Mouse (Mus musculus) c-Kit-positive CD71-positive TER-119-positive erythroid progenitor cells, embryonic 14.5 days (primary cell): ENCODE data around the gene Trak1.
"Not testable (repeated sequence)": the region's sequence is repeated elsewhere in the genome, so short reads cannot be mapped to it uniquely, and the experiment has no call there.

Source experiments
- DNase-seq: peaks from one replicate; pipeline ENCODE4 v3.0.0-alpha.2; 2013; ENCODE audit warnings: low spot score

Trak1 gene

DNA sequence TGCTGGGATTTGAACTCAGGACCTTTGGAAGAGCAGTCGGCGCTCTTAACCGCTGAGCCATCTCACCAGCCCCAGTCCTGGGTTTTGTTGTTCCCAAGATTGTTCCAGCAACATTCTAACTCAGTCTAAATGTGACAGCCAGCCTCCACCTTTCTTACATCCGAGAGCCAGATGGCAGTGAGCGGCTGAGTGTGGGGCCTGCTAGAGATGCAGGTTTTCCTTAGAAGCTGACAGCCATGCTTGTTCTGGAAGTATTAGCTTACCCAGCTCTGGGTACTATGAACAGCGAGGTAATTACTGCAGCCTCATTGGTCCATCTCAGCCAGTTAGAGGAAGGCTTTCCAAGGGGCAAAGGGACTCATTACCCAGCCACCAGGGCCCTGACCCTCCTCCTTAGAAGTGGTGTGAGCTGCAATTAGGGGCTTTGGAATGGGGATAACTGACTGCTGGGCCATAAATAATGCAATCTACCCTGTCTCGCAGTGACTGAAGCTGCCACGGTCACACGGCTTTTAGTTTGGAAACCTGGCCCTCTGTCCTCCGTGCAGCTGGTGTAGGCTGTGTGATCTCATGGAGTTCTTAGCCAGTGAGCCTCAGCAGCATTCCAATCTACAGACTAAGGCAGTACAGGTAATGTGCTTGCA is 22.1 kb downstream of the Trak1 start:
- DNase-seq: no peak

DNA sequence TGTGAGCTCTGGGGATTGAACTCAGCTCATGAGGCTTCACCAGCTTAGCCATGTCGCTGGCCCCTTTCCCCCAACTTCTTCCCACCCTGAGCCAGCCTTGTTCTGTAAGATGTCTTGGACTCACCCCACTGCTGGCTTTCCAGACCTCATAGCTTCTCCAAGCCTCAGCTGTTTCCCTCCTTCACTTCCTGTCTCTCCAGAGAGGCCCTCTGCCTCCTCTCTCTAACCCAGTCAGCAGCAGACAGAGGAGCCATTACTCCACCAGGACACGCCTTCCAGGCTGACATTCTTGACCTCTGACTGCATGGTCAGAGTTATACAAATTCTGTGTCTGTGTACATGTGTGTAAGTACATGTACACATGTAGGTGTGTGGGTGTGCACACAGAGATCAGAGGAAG is 23.1 kb downstream of the Trak1 start:
- DNase-seq: no peak

DNA sequence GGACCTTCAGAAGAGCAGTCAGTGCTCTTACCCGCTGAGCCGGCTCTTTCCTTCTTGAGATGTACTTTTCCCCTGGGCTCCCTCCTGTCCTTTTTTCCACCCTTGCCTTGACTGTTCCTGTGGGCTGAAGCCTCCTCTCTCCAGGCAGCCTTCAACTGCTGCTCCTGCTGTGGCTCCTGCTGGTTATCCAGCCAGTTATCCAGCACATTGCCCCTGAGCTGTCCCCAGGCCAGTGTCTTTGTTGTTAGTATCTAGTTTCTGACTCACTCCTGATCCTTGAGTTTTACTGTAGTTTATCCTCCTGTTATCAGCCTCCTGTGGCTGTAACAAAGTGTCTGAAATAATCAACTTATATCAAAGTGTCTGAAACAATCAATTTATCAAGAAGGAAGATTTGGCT is 23.8 kb downstream of the Trak1 start:
- DNase-seq: no peak

DNA sequence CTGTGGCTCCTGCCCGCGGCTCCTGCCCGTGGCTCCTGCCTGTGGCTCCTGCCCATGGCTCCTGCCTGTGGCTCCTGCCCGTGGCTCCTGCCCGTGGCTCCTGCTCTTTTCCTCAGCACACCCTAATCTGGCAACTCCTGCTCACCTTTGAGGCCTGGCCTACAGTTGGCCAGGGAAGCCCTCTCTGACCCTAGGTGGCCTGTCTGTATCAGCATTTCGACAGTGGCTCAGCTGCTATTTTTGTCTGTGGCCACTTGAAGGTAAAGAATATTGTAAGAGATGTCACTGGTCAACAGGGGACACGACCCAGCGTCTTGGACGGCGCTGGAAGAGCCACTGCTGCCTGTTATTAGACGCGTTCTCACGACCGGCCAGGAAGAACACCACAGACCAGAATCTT is 24.7 kb downstream of the Trak1 start:
- no peak for DNase-seq

DNA sequence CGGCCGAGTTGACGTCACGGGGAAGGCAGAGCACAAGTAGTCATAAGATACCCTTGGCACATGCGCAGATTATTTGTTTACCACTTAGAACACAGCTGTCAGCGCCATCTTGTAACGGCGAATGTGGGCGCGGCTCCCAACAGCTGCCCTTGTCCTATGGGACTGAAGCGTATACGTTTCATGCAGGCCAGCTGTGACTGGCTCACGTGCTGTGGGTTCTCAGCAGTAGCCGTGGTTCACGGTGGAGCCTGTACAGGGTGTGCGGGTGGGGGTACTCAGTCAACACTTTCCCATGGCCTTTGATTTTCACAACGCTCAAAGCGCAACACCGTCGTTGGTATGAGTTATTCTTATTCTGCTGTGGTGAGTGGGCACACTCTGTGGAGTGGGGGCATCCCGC is 31.0 kb downstream of the Trak1 start:
- not testable (repeated sequence) for DNase-seq

DNA sequence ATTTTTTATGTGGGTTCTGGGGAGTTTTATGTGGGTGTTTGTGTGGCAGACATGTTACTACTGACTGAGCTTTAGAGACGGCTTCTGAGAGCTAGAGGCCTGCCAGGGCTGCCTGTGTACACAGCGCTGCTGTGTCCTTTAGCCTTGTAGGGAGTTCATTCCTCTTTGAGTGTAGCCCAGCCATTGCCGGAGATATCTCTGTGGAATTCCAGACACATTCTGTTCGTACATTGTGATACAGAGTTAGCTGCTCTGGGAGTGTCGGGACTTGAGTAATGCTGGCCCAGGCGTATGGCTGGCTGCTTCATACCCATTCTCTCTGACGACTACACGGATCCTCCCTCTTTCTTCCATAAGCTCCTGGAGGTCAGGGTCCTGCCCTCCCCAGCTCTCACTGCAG is 31.9 kb downstream of the Trak1 start:
- no peak for DNase-seq

DNA sequence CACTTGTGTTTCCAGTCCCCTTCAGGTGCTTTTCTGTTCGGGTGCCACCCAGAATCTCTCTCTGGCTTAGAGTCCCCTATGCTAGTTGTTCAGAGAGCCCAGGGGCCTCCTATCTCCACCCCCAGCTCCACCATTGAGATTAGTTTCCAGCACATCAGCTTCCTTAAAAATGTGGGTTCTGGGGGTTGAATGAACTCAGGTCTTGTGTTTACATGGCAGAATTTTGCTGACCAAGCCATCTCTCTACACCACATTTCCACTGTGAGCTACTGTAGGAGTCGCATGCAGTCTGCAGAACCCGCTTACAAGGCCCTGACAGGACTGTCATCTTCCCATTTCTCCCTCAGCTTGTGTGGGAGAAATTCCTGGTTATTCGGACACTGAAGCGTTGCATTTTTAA is 32.8 kb downstream of the Trak1 start:
- no peak for DNase-seq

DNA sequence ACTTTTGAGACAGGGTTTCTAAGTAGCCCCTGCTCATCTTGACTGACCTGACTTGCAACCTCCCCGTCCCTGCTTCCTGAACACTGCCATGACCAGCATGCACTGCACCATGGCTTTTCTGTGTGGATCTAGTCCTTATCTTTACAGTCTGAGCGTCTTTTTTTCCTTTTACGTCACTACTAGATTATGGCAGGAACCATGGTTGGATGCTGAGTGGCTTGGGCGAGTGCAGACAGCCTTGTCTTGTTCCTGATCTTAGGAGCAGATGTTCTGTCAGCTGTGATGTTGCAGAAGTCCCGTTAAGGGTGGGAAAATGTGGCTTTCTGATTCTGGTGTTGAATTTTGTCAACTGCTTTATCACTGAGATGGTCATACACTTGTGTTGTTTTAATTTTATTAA is 34.1 kb downstream of the Trak1 start:
- peak; percentile 16 for DNase-seq

DNA sequence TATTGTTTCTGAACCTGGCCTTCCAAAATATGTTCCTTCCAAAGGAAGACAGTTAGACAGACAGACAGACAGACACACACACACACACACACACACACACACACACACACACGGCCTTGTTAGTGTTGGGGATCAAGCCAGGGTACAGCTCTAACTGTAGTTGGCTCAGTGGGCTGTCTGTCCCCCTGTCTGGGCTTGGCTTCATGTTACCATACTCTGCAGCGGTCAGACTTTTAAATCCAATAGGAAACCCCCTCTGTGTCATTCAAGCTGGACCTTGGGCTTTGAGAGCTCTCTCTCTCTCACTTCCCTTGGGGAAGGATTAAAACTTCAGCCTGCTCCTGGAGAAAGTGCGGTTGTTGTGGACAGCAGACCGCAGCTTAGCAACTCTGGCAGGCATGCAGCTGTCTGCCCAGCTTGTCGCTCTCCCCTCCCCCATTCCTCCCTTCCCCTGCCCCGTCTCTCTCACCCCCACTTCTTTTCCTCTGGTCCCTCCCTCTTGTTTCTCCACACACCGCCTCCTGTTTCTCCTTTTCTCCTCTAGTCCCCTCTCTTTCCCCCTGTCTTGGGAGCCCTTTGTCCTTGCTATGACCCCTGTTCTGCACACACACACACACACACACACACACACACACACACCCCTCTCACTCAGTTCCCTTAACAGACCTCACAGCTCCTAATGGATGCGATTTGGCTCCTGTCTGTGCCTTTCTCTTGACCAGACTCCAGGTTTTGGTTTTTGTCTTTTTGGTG is 34.8 kb downstream of the Trak1 start:
- DNase-seq: no peak

DNA sequence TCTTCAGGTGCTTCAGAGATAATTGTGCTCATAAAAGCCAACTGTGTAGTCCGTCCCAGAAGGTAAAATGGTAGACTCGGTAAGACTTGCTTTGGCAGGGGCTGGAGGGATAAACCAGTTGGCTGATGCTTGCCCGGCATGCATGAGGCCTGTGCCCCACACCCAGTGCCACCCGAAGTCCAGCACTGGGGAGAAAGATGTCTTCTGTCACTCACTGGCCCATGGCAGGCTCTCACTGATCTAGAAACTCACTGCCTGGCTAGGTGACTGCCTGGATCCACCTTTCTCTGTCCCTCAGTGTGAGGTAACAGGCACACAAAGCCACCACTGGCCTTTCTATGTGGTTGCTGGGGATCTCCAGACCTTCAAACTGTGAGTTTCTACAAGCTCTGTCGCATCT is 36.3 kb downstream of the Trak1 start:
- no peak for DNase-seq

DNA sequence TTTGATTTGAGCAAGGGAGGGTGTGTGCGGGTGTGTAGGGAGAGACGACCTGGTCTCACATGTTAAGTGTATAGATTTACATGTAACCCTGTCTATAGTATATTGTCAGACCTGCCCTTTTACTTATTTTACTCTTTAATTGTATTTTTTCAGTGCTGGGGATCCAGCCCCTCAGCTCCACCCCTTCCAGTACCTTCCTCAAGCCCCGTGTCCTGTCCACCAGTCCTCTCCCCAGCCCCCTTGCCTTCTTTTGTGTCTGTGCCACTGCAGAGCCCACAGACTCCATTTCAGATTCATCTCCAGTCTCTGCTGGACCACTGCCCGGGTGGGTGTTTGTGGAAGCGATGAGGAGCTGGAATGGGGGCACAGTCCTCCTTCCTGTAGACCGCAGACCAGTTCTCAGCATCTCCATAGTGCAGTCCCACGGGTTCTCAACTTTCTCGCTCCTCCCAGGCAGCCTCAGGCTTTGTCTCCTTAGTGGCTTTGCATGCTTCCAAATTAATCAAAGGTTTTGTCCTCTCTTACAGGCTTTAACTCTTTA is 37.1 kb downstream of the Trak1 start:
- DNase-seq: no peak

DNA sequence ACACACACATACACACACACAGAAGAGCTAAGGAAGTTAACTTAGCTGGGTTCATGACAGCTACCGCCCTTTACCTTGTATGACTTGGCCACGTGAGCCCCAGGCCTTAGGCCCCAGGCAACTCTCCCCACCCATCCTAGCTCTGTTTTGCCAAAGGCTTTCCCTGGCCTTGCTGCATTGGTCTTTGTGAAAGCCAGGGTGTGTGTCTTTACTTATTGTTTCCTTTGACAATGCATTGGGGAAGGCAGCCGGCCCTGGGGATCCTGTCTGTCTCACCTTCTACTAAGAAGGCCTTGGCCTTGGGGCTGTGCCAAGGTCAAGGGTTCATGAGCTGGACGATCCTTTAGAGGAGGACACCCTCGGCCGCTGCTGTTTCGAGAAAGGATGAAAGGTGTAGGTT is 38.3 kb downstream of the Trak1 start:
- DNase-seq: no peak

DNA sequence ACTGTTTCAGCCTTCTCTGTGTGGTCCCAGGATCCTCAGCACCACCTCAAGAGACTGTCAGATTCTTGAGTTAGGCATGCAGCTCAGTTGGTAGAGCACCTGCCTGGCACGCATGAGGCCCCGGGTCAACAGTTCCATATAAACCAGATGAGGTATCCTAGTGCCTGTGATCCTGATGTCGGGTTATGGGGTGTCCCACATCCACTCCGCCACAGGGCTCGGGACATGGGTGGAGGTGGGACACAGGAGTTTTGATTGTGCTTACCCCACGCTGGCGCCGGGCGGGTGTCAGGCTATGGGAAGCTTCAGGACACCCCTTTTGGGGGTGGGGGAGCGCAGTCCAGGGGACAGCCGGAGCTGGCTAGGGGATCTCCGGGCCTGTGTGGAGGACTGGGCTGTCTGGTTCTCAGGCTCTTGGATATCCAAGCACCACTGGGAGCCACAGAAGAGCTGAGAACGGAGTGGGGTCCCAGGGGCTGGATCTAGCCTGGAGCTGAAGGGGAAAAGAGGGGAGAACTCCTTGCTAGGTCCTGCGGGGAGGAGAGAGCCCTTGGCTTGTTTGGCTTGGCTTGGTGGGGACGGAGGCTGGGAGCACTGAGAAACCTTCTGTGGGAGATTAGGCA is 39.1 kb downstream of the Trak1 start:
- DNase-seq: no peak

DNA sequence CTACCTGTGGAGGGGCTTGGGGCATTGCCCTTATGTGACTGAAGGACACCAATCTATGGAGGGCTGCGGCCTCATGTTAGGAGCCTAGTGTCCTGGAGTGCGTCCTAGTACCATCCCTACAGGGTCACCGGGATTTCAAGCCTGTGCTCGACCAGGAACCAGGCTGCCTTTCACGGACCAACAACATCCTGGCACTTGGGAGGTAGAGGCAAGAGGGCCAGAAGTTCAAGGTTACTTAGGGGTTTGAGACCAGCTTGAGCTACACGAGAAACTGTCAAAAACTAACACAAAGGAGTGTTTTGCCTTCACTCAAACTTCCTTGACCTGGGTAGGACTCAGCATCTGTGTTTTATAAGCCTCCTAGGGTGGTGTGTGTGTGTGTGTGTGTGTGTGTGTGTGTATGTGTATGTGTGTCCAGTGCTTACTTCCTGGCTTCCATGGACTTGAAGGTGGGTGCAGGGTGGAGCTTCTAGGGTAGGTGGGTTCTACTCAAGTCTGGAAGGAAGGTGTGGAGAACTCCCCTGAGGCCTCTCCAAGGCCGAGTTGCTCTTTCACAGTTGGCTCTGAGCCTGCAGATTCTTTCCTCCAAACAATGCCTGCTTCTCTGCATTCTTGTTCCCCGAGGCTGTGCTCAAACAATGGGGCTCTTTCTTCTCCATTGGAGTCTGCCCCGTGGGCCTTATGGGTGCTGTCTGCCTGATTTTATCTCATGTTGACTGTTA is 40.1 kb downstream of the Trak1 start:
- no peak for DNase-seq

DNA sequence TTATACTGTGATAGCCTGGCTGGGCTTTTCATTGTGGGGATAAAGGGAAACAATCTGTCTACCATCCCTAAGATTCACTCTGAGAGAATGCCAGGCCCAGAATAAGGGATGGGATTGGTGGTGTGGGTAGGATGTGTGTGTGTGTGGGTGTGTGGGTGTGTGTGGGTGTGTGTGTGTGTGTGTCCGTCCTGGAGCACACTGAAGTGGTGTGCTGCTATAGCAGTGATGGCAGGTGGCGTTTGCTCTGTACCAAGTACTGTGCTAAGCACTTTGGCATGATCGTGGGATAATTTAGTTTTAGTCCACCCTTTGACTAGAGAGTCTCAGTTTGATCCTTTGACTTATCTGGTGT is 40.6 kb downstream of the Trak1 start:
- no peak for DNase-seq

DNA sequence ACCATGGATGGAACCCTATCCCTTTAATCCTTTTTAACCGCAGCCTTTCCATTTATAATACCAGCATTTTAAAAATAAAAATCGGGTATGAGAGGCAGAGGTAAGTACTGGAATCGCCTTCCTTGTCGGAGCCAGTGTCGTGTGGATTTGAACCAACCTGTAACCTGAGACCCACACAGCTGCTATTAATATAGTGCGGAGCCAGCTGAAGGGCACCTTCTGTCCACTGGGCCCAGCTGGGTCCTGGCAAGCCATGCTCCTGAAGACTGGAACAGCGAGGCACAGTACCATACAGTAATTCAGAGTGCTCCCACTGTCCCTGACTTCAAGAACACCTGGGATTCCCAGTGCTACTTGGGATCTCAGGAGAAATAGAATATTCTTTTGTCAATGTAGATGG is 44.5 kb downstream of the Trak1 start:
- DNase-seq: no peak

DNA sequence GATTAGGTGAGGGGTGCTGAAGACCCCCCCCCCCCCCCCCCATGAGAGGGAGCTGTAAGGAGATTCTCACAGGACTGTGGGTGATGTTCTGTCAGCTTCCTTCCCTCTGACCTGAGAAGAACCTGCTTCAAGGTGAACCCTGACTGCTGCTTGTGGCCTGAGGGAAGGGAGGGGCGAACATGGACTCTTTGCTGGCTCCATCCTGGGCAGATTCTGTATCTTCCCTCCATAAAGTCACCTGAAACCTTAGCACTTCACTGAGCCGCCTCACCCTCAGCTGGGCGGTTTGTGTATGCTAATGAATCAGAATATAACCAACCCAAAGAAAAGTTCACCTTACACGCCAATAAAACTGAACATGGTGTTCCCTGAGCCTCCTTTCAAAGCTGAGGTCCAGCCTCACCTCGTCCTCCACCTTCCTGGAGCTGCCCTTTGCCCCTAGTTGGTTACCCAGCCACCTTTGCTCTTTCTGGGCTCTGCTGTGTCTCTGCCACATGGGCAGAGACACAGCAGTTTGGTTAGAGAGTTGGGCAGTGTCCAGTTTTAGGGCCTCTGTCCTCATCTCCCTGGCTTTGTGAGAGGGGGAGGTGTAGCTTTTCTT is 45.3 kb downstream of the Trak1 start:
- DNase-seq: no peak

DNA sequence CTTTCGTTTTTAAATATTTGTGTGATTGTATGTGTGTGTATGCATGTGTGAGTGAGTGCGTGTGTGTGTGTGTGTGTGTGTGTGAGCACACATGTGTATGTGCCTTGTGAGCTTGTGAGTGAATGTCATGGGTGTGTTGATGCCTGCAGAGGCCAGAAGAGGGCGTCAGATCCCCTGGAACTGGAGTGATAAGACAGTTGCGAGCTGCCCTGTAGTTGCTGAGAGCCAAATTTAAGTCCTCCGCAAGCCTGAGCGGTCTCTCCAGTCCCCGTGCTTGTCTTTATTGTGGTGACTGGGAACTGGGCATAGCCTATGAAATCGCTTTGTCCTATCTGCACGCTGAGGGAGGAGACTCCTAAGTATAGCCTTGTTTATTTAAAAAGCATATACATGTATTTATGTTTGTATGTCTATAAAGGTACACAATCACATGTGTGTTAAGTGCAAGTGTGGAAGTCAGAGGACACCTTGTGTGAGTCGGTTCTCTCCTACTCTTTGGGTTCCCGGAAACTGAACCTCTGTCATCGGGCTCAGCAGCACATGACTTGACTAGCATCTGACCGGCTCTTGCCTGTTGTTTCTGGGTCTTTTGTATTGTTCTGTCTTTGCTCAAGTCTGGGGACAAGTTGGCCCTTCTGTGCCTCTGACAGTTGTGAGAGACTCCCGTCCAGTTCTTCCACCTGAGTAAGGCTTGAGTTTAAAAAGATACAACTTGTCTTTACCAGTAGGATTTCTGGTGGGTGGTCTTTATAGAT is 46.0 kb downstream of the Trak1 start:
- DNase-seq: no peak

DNA sequence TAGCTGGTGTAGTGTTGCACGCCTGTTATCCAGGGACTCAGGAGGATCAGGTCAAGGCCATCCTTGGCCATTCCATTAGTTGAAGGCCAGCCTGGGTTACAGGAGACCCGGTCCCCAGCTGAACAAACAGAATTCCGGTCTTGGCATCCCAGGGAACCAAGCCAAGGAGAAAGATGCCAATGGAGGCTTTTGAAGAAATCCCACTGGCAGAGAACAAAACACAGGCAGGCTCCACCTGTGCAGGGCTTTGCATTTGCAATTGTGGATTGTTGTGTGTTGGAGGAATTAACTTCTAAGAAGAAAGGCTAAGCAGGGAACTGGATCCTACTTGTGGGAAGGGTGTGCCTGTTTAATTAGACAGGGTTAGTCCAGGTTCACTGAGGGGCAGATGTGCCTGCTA is 47.0 kb downstream of the Trak1 start:
- DNase-seq: no peak

DNA sequence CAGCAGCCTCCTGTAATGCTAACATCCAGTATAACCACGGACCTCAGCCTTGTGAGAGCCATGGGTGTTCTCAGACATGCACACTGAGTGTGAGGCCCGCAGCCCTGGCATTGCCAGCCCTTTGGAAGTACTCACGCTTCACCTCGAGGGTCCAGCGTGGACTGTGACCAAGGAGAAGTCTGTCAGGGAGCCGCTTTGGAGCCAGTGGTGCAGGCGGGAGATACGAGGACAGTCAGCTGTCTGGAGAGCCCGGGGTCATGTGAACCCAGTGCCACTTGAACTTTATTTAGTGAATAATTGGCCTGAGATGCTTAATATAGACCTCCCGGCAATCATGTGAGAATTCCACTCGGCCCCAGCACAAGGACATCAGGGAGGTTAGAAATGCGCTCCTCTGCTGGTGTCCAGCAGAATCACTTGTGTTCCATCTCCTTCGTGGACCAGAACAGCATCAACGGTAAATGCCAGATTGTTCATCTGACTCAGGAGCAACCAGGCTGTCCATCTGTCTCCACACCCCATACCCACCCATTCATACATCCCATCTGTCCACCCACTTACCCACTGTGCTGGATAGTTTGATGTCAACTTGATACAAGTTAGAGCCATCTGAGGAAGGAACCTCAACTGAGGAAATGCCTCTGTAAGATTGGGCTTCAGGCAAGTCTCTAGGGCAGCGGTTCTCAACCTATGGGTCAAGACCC is 48.3 kb downstream of the Trak1 start:
- no peak for DNase-seq

DNA sequence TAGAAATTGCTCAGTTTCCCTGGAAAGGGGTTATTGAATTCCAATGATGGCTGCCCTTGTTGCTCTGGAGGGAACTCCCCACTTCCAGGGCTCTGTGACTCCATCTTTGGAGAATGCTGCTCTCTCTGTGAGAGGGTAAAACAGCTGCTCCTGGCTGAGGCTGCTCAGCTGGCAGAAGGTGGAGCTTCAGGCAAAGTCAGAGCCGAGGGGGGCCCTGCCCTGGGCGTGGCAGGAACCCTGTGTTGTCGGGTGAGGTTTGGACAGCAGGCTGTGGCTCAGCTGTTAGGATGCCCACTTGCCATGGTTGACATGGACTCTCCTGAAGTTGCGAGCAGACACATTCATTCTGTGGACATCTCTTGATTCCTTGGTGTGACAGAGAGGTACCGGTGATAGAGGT is 49.3 kb downstream of the Trak1 start:
- no peak for DNase-seq
